Mouse (Mus musculus): ENCODE data around the gene Ap3m1. TPM values are rescaled to one million over a fixed set of nuclear protein-coding genes. Genes with fewer than 3 reads are reported as not detected.

The Ap3m1 gene
- polyA plus RNA-seq, 1 experiment from 2014 or later = 72.3 TPM

- ATAC-seq (ENCODE audit: insufficient number of reproducible peaks, insufficient read depth, low FRiP score, low read depth) = no peak
- H3K9me3 ChIP-seq (ENCODE audit: control insufficient read depth, low read length) = no peaks in the 10 kb centered on the region
- H3K9ac ChIP-seq (ENCODE audit: low read length) = no peak overlapping the region
- WGBS = 53% methylated on average over 3 of the region's 3 CpGs
- H3K4me2 ChIP-seq (ENCODE audit: low read length) = no peak overlapping the region
- H3K27ac ChIP-seq (replicated peaks in 1 of 2; ENCODE audit: control insufficient read depth in 1 of 2, insufficient read depth in 1 of 2, low read depth in 2 of 2, low read length in 2 of 2) = no peak overlapping the region
- H3K4me3 ChIP-seq (ENCODE audit: control insufficient read depth in 1 of 2, insufficient read depth in 1 of 2, low read depth in 1 of 2, low read length in 2 of 2) = no peak overlapping the region
- peaks cover 96% of the 10 kb centered on the region for H3K36me3 ChIP-seq (ENCODE audit: control insufficient read depth, insufficient read depth, low read length)
- no peaks in the 10 kb centered on the region for H3K4me1 ChIP-seq (ENCODE audit: control insufficient read depth in 2 of 2, insufficient read depth in 2 of 2, low read length in 2 of 2)
- no peaks in the 10 kb centered on the region for H3K27me3 ChIP-seq (ENCODE audit: control insufficient read depth, insufficient read depth, low read length)
Observed at GRCm38 (mm10) chr14:21018977-21019376, 33.3 kb downstream of the Ap3m1 start.

GRCm38 (mm10) chr14:21017871-21018270 lies 34.4 kb downstream of the Ap3m1 start:
- WGBS = 92% methylated on average over 5 of the region's 5 CpGs
- H3K4me1 ChIP-seq (ENCODE audit: control insufficient read depth in 2 of 2, insufficient read depth in 2 of 2, low read length in 2 of 2) = no peaks in the 10 kb centered on the region
- ATAC-seq (ENCODE audit: insufficient number of reproducible peaks, insufficient read depth, low FRiP score, low read depth) = no peak

GRCm38 (mm10) chr14:21013800-21014334 lies 38.4 kb downstream of the Ap3m1 start:
- Histone ChIP-seq H3K9ac (ENCODE audit: low read length) (no peak overlapping the region), H3K4me1 (ENCODE audit: control insufficient read depth in 2 of 2, insufficient read depth in 2 of 2, low read length in 2 of 2) (no peaks in the 10 kb centered on the region), H3K27ac (replicated peaks in 1 of 2; ENCODE audit: control insufficient read depth in 1 of 2, insufficient read depth in 1 of 2, low read depth in 2 of 2, low read length in 2 of 2) (no peak overlapping the region), H3K9me3 (ENCODE audit: control insufficient read depth, low read length) (no peaks in the 10 kb centered on the region), H3K4me2 (ENCODE audit: low read length) (no peak overlapping the region), H3K4me3 (ENCODE audit: control insufficient read depth in 1 of 2, insufficient read depth in 1 of 2, low read depth in 1 of 2, low read length in 2 of 2) (no peak overlapping the region), H3K27me3 (ENCODE audit: control insufficient read depth, insufficient read depth, low read length) (no peaks in the 10 kb centered on the region), H3K36me3 (ENCODE audit: control insufficient read depth, insufficient read depth, low read length) (peaks cover 94% of the 10 kb centered on the region)
- no peak for ATAC-seq (ENCODE audit: insufficient number of reproducible peaks, insufficient read depth, low FRiP score, low read depth)
- whole genome bisulfite sequencing = 79% methylated on average over 5 of the region's 5 CpGs

More at GRCm38 (mm10) chr14:21017871-21018270, 34.4 kb downstream of the Ap3m1 start:
- Histone ChIP-seq H3K27me3 (ENCODE audit: control insufficient read depth, insufficient read depth, low read length) (no peaks in the 10 kb centered on the region), H3K36me3 (ENCODE audit: control insufficient read depth, insufficient read depth, low read length) (peaks cover 96% of the 10 kb centered on the region), H3K9me3 (ENCODE audit: control insufficient read depth, low read length) (no peaks in the 10 kb centered on the region), H3K4me2 (ENCODE audit: low read length) (no peak overlapping the region), H3K9ac (ENCODE audit: low read length) (no peak overlapping the region), H3K27ac (replicated peaks in 1 of 2; ENCODE audit: control insufficient read depth in 1 of 2, insufficient read depth in 1 of 2, low read depth in 2 of 2, low read length in 2 of 2) (no peak overlapping the region), H3K4me3 (ENCODE audit: control insufficient read depth in 1 of 2, insufficient read depth in 1 of 2, low read depth in 1 of 2, low read length in 2 of 2) (no peak overlapping the region)

- no peak for ATAC-seq (ENCODE audit: insufficient number of reproducible peaks, insufficient read depth, low FRiP score, low read depth)
- no peak overlapping the region for H3K4me2 ChIP-seq (ENCODE audit: low read length)
- no peak overlapping the region for H3K27ac ChIP-seq (replicated peaks in 1 of 2; ENCODE audit: control insufficient read depth in 1 of 2, insufficient read depth in 1 of 2, low read depth in 2 of 2, low read length in 2 of 2)
- H3K27me3 ChIP-seq (ENCODE audit: control insufficient read depth, insufficient read depth, low read length) = no peaks in the 10 kb centered on the region
- no peak overlapping the region for H3K9ac ChIP-seq (ENCODE audit: low read length)
- peaks cover 86% of the 10 kb centered on the region for H3K36me3 ChIP-seq (ENCODE audit: control insufficient read depth, insufficient read depth, low read length)
- peaks cover 0 to 2% of the 10 kb centered on the region in 2 experiments; a peak in 2 of 4 replicates for H3K4me1 ChIP-seq (ENCODE audit: control insufficient read depth in 2 of 2, insufficient read depth in 2 of 2, low read length in 2 of 2)
- H3K4me3 ChIP-seq (ENCODE audit: control insufficient read depth in 1 of 2, insufficient read depth in 1 of 2, low read depth in 1 of 2, low read length in 2 of 2) = no peak overlapping the region
- no peaks in the 10 kb centered on the region for H3K9me3 ChIP-seq (ENCODE audit: control insufficient read depth, low read length)
- WGBS = 95% methylated on average over 4 of the region's 4 CpGs
Observed at GRCm38 (mm10) chr14:20999617-21000016, 52.7 kb downstream of the Ap3m1 start.

GRCm38 (mm10) chr14:20997548-20997947 lies 54.8 kb downstream of the Ap3m1 start:
- Histone ChIP-seq H3K36me3 (ENCODE audit: control insufficient read depth, insufficient read depth, low read length) (peaks cover 67% of the 10 kb centered on the region), H3K4me2 (ENCODE audit: low read length) (no peak overlapping the region), H3K9ac (ENCODE audit: low read length) (no peak overlapping the region), H3K4me3 (ENCODE audit: control insufficient read depth in 1 of 2, insufficient read depth in 1 of 2, low read depth in 1 of 2, low read length in 2 of 2) (no peak overlapping the region), H3K27ac (replicated peaks in 1 of 2; ENCODE audit: control insufficient read depth in 1 of 2, insufficient read depth in 1 of 2, low read depth in 2 of 2, low read length in 2 of 2) (no peak overlapping the region), H3K4me1 (ENCODE audit: control insufficient read depth in 2 of 2, insufficient read depth in 2 of 2, low read length in 2 of 2) (peaks cover 2 to 3% of the 10 kb centered on the region in 2 experiments; a peak in 2 of 4 replicates), H3K27me3 (ENCODE audit: control insufficient read depth, insufficient read depth, low read length) (no peaks in the 10 kb centered on the region), H3K9me3 (ENCODE audit: control insufficient read depth, low read length) (no peaks in the 10 kb centered on the region)
- 67% methylated on average over 3 of the region's 3 CpGs for WGBS
- ATAC-seq (ENCODE audit: insufficient number of reproducible peaks, insufficient read depth, low FRiP score, low read depth) = no peak

GRCm38 (mm10) chr14:20996361-20996760 lies 55.9 kb downstream of the Ap3m1 start:
- Histone ChIP-seq H3K27me3 (ENCODE audit: control insufficient read depth, insufficient read depth, low read length) (no peaks in the 10 kb centered on the region), H3K27ac (replicated peaks in 1 of 2; ENCODE audit: control insufficient read depth in 1 of 2, insufficient read depth in 1 of 2, low read depth in 2 of 2, low read length in 2 of 2) (no peak overlapping the region), H3K9me3 (ENCODE audit: control insufficient read depth, low read length) (no peaks in the 10 kb centered on the region), H3K4me1 (ENCODE audit: control insufficient read depth in 2 of 2, insufficient read depth in 2 of 2, low read length in 2 of 2) (peaks cover 2 to 3% of the 10 kb centered on the region in 2 experiments; a peak in 2 of 4 replicates), H3K36me3 (ENCODE audit: control insufficient read depth, insufficient read depth, low read length) (peaks cover 64% of the 10 kb centered on the region), H3K9ac (ENCODE audit: low read length) (no peak overlapping the region), H3K4me3 (ENCODE audit: control insufficient read depth in 1 of 2, insufficient read depth in 1 of 2, low read depth in 1 of 2, low read length in 2 of 2) (no peak overlapping the region), H3K4me2 (ENCODE audit: low read length) (no peak overlapping the region)
- 36% methylated on average over 5 of the region's 5 CpGs for WGBS
- no peak for ATAC-seq (ENCODE audit: insufficient number of reproducible peaks, insufficient read depth, low FRiP score, low read depth)

GRCm38 (mm10) chr14:20995497-20995896 lies 56.8 kb downstream of the Ap3m1 start:
- Histone ChIP-seq H3K9me3 (ENCODE audit: control insufficient read depth, low read length) (no peaks in the 10 kb centered on the region), H3K9ac (ENCODE audit: low read length) (no peak overlapping the region), H3K27ac (replicated peaks in 1 of 2; ENCODE audit: control insufficient read depth in 1 of 2, insufficient read depth in 1 of 2, low read depth in 2 of 2, low read length in 2 of 2) (no peak overlapping the region), H3K27me3 (ENCODE audit: control insufficient read depth, insufficient read depth, low read length) (no peaks in the 10 kb centered on the region), H3K36me3 (ENCODE audit: control insufficient read depth, insufficient read depth, low read length) (peaks cover 65% of the 10 kb centered on the region), H3K4me2 (ENCODE audit: low read length) (no peak overlapping the region), H3K4me1 (ENCODE audit: control insufficient read depth in 2 of 2, insufficient read depth in 2 of 2, low read length in 2 of 2) (peaks cover 2 to 3% of the 10 kb centered on the region in 2 experiments; a peak in 2 of 4 replicates), H3K4me3 (ENCODE audit: control insufficient read depth in 1 of 2, insufficient read depth in 1 of 2, low read depth in 1 of 2, low read length in 2 of 2) (no peak overlapping the region)
- WGBS = 85% methylated on average over 2 of the region's 2 CpGs
- ATAC-seq (ENCODE audit: insufficient number of reproducible peaks, insufficient read depth, low FRiP score, low read depth) = no peak

- no peaks in the 10 kb centered on the region for H3K27me3 ChIP-seq (ENCODE audit: control insufficient read depth, insufficient read depth, low read length)
- H3K27ac ChIP-seq (replicated peaks in 1 of 2; ENCODE audit: control insufficient read depth in 1 of 2, insufficient read depth in 1 of 2, low read depth in 2 of 2, low read length in 2 of 2) = peak overlapping the region in 1 of 2 experiments; percentile 40; a peak in 3 of 4 replicates
- peaks cover 2 to 3% of the 10 kb centered on the region in 2 experiments; a peak in 2 of 4 replicates for H3K4me1 ChIP-seq (ENCODE audit: control insufficient read depth in 2 of 2, insufficient read depth in 2 of 2, low read length in 2 of 2)
- H3K36me3 ChIP-seq (ENCODE audit: control insufficient read depth, insufficient read depth, low read length) = peaks cover 65% of the 10 kb centered on the region
- no peak overlapping the region for H3K4me2 ChIP-seq (ENCODE audit: low read length)
- H3K9me3 ChIP-seq (ENCODE audit: control insufficient read depth, low read length) = no peaks in the 10 kb centered on the region
- H3K4me3 ChIP-seq (ENCODE audit: control insufficient read depth in 1 of 2, insufficient read depth in 1 of 2, low read depth in 1 of 2, low read length in 2 of 2) = no peak overlapping the region
- no peak for ATAC-seq (ENCODE audit: insufficient number of reproducible peaks, insufficient read depth, low FRiP score, low read depth)
- 53% methylated on average over 3 of the region's 3 CpGs for WGBS
- no peak overlapping the region for H3K9ac ChIP-seq (ENCODE audit: low read length)
Observed at GRCm38 (mm10) chr14:20994475-20994874, 57.8 kb downstream of the Ap3m1 start.
